Mouse (Mus musculus) heart, adult 11 months (tissue): Measurements from ENCODE around the gene Mlxip.

Source experiments
- DNase-seq: peaks from one replicate; pipeline ENCODE4 v3.0.0; 2022

Gene Mlxip

DNA sequence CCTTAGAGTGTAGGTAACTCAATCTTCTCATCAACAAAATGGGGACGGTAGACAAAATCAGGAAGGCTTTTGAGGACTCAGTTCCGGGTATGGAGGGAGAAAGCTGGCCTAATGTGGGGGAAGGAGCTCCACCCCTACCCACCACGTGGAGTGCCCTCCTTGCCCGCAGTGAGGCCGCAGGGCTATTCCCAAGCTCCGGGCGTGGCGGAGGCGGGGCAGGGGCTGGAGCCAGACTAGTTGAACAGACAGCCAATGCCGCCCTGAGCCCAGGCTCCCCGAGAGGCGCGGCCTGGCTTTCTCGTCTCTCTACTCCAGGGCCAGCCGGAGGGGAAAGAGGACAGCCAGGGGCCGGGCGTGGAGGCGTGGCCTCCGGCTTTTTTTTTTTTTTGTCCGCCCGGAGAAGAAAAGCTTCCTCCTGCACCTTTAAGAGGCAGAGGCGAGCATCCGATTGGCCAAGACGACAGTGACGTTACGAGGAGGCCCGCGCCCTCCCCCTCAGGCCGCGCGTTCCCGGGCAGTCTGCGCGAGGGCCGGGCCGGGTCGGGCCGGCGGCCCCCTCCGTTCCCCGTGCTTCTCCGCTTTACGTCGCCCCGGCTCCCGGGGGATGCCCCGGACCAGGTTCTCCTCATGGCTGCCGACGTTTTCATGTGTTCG is at the start of gene Mlxip:
Gene Mlxip, plus strand, starts transcription at position 496 of the 654 bp plus-strand sequence.
- DNase-seq, result peak; percentile 100

DNA sequence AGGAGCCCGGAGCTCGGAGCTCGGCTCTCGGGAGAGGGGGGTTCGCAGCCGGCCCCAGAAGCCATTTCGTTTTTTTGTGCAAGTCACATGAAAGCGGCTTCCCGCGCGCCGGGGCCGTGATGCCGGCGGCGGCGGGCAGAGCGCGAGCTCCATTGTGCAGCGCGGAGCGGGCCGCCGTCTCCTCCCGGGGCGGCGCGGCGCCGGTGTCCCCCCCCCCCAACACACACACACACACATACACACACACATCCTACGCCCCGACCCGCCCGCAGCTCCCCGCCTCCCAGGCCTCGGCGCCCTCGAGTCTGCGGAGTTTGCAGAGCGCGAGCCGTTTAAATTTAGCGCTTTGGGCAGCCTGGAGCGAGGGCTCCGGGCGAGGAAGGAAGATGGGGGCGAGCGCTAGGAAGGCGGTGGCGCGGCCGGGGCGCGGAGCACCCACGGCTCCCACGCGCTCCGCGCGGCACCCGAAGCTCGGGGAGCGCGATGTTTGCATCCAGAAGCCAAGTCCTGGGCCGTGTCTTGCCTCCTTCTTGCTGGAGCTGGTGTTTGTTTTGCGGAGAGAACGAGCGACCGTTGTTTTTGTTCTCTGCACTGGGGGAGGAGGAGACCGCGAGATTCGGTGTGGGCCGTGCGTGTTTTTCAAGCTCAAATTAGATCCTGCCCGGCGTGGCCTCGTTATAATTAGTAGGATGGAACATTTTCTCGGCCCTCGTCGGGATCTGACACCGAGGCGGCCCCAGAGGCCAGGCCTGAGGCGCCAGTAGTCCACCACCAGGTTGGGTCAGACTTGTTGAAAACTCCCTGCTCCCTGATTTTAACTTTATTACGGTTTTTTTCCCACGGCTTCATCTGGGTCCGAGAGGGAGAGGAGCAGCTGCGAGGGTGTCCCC is 49.4 kb upstream of the Mlxip start:
- DNase-seq, result peak; percentile 97

- DNase-seq, result peak; percentile 98
These were observed 48.5 kb upstream of the Mlxip start for GRCm38 (mm10) chr5:123345853-123346654.

- no peak for DNase-seq
These were observed 47.8 kb upstream of the Mlxip start for GRCm38 (mm10) chr5:123346701-123347270.

DNA sequence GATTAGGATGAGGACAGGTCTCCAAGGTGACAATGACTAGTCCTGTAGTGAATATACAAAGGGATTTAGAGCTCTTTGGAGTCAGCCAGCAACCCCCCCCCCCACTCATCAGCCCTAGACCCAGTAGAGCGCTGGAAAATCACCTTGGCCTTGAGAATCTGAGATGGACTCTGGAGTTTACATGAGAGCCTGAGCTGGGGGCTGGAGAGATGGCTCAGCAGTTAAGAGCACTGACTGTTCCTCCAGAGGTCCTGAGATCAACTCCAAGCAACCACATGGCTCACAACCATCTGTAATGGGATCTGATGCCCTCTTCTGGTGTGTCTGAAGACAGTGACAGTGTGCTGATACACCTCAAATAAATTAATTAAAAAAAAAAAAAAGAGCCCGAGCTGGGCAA is 46.6 kb upstream of the Mlxip start:
- no peak for DNase-seq

GRCm38 (mm10) chr5:123350386-123350785 is 44.2 kb upstream of the Mlxip start:
- peak; percentile 92 for DNase-seq

DNA sequence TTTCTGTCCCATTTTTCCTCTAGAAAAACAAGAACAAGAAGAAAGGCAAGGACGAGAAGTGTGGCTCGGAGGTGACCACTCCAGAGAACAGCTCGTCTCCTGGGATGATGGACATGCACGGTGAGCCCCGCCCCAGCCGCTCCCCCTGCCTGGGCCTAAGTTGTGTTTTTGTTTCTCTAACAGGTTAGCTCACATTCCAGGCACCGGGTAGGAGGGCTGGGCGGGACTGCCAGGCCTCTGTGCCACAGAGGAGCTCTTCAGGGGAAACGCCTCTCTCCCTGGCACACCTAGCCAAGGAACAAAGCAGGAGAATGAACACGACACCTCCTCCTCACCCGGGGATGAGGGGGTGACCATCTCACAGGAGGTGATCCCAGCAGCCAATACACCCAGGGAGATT is 38.7 kb upstream of the Mlxip start:
- no peak for DNase-seq

DNA sequence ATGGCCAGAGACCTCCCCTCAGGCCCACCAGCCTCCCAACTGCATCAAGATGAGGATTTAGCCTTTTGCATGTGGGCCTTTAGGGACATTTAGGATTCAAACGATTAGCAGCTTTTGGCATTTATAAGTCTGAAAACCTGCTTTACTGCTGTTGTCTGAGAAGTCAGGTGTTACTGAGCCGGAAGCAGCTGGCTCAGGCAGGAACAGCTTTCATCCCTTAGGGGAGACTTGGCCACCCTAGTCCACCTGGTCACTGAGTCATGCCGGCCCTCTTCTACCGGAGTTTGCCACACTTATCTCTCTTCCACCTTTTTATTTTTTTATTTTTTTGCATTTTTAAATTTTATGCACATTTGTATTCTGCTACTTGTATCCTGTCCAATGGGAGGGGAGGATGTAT is 37.3 kb upstream of the Mlxip start:
- DNase-seq, result no peak

DNA sequence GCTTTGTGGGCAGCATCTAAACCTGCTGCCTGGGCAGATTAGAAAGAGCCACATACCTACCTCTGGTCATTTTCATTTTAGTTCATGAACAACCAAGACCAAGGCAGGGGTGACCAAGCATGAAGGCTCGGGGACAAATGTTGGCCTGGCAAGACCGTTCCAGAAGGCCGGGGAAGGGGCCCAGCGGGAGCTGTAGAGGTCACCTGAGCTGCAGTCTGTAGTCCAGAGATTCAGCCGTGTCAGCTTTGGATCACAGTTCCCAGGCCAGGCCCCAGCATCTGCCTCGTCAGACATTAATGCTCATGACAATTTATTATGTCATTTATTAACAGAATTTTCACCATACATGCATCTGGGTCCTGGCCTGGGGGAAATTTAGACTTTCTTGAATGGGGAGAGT is 35.2 kb upstream of the Mlxip start:
- no peak for DNase-seq

GRCm38 (mm10) chr5:123362911-123363310 is 31.7 kb upstream of the Mlxip start:
- peak; percentile 88 for DNase-seq

- peak; percentile 98 for DNase-seq
These were observed 30.2 kb upstream of the Mlxip start for GRCm38 (mm10) chr5:123364302-123364971.

- DNase-seq, result no peak
These were observed 25.6 kb upstream of the Mlxip start for GRCm38 (mm10) chr5:123368869-123369488.

DNA sequence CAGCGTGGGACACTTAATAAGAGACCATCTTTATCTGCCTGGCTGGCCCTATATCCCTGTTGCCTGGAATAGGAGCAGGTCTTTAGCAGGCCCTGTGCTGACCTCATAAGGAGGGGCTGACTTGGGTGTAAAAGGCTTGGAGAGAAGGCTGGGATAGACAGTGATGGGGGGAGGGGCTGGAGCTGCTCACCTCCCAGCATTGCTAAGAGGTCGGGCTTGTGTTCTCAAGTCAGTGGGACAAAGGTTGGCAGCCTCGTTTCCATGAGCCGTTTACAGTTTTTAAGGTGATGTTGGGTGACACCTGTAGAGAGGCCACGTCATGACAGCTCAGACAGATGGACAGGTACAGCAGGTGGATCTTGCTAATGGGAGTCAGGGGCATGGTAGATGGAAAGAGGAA is 24.5 kb upstream of the Mlxip start:
- DNase-seq, result no peak

DNA sequence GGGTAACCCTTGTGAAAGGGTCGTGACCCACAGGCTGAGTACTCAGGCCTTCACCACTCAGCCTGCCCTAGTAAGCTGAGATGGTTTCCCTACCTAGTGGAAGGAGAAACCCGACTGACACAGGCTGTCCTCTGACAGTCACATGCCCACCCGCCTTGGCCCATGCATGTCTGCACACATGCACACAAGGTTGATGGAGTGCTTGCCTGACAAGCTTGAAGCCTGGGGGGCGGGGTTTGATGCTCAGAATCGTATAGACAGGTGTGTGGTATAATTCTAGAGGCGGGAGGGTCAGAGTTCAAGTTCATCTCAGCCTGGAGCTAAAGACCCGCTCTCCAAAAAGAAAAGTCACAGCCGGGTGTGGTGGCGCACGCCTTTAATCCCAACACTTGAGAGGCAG is 19.3 kb upstream of the Mlxip start:
- DNase-seq, result no peak

DNA sequence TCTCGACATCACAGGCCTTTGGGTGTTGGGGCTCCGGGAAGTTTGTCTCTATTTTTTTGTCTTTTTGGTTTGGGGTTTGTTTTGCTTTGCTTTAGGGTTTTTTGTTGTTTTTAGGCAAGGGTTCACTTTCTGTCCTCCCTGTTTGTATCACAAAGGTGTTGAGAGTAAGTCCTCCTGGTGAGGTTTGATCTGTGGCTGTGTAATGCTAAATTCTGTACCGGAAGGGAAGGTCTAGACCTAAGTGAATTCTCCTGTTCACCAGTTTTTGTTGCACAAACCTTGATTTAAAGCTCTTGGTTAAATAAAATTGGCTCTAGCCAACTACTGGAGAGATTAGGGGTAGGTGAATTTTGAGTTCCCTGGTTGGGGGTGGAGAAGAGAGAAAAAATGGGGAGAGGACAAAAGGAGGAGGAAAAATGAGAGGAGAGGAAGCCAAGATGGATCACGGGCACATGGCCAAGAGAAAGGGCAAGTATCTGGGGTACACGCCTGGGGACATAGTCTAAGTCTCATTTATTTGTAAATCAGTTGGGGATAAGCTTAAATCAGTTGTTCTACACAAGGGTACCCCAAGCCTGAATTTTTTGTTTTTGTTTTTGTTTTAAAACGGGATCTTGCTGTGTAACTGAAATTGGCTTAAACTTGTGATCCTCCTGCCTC is 18.7 kb upstream of the Mlxip start:
- no peak for DNase-seq

DNA sequence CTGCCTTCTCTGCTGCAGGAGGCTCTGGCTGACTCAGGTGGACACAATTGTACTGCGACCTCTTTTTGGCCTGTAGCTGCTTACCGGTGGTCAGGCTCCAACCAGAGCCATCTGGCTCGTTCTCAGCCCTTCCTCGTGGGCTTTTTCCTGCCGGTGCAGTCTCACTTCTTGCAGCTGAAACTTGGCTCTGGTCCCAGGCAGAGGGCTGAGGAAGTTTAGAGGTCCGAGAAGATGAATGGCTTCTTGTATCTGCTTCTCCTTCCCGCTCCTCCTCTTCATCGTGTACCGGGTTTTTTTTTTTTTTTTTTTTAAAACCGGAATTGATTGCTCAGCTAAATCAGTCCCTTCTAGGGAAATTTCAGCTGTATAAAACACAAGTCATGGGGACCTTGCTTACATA is 18.0 kb upstream of the Mlxip start:
- DNase-seq, result peak; percentile 98

GRCm38 (mm10) chr5:123377120-123377955 is 17.3 kb upstream of the Mlxip start:
- DNase-seq, result peak; percentile 97

- DNase-seq, result no peak
These were observed 15.9 kb upstream of the Mlxip start for GRCm38 (mm10) chr5:123378712-123379111.

GRCm38 (mm10) chr5:123379504-123379931 is 15.1 kb upstream of the Mlxip start:
- no peak for DNase-seq

DNA sequence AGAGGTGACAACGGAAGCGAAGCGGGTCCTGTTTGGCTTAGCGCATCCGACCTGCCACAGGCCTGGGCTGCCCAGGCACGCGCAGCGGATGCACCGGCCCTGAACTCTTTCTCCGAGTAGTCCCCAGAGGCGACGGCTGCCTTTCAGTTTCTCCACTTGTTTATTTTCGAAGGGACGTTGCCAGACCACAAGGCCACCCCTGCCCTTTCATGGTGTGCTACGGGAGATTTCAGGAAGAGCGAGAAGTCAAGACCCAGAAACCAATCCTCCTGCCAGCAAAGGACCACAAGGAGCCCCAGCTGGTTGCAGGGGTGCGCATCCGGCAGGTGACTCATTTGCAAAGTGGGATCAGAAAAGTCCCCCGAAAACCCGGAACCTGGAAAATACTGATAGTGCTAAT is 12.6 kb upstream of the Mlxip start:
- DNase-seq, result peak; percentile 97
